Mouse (Mus musculus) heart, postnatal 10 days (tissue): ENCODE results near the gene Slc50a1. TPM values are rescaled to one million over a fixed set of nuclear protein-coding genes. Genes with fewer than 3 reads are reported as not detected.

Source experiments
- DNase-seq, 2 experiments: peaks; one replicate each; pipeline ENCODE4 v3.0.0; 2021
- intact Hi-C: fragments of 180-260 bp; cut with DNase I; formaldehyde crosslinking; loops from one replicate; pipeline ENCODE4 v1.15.1; 2025
- total RNA-seq, 2 experiments: library from RNA; stranded (reverse); gene quantifications; 2 replicates each; pipeline ENCODE4 v1.2.3; 2021

Slc50a1 gene
- total RNA-seq, 2 experiments from 2014 or later: 29.3 to 31.3 TPM

DNA sequence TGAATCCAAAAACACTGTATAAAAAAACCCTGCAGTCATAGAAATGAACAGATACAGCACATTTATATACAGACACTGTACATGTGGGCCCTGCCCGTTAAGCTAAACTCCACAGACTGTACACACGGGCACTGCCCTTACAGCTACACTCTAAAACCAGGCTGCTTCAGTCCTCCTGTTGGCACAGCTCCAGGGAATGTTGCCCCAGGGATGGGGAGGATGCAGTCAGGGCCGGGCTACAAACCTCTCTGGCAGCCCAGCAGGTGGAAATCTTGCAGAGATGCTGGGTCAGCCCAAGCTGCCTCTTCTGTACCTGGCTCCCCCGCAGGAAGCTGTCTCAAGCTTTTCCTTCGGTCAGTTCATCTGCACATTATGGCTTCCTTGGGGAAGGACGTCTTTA is 1.4 kb upstream of the Slc50a1 start:
- intact Hi-C loops: no loop called here
- DNase-seq: peak in 1 of 2 experiments; percentile 60

DNA sequence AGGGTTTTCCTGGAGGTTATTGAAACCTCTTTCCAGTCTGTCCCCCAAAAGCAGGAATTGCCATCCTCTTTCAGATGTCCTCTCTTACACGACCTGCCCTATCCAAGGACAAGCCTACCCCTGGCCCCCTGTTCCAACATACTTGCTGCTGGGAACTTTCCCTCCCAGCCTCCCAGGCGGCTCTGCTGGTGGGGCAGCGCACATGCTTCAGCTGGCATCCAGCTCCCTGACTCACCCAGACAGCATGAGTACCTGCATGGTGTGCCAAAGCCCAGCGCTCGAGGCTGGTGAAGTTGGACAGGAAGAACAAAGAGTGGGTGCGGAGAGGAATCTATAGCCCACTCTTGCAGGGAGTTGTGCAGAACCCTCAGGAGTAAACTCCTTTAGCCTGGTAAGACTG is 521 bp upstream of the Slc50a1 start:
- intact Hi-C loops: no loop called here
- DNase-seq: peak; percentile 77 to 83

DNA sequence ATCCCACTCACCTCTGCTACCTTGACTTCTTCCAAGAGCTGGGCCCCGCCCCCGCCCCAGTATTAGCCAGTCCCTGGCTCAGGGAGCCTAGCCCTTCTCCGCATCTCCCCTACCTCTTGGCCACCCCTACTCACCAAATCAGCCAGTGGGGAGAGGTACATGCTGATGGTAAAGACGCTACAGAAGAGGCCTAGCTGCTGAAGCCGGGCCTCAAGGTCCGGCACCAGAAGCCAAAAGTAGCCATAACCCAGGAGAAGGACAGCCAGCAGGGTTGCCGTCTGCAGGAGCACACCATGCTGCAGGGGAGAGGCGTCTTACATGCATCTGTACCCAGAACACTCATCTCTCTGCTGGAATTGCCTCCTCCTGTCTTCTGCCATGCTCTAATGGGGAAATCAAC is 1.5 kb downstream of the Slc50a1 start:
- DNase-seq: no peak
- intact Hi-C loops: no loop called here

DNA sequence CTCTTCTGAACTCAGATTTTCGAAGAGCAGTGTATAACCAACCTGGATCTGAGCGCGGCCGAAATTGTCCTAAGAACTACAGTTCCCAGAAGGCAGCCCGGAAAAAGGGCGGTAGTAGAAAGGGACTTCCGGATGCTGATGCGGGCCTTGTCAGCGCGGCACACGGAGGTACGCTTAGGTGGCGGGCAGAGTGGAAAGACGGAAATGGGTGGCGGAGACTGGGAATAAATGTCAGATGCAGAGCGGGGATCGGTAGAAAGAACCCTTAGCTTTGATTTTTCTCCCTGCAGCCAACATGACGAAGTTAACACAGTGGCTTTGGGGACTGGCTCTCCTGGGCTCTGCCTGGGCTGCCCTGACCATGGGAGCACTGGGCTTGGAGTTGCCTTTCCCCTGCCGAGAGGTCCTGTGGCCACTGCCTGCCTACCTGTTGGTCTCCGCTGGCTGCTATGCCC is 3.9 kb downstream of the Slc50a1 start:
- intact Hi-C loops: no loop called here
- peak; percentile 85 to 87 for DNase-seq

DNA sequence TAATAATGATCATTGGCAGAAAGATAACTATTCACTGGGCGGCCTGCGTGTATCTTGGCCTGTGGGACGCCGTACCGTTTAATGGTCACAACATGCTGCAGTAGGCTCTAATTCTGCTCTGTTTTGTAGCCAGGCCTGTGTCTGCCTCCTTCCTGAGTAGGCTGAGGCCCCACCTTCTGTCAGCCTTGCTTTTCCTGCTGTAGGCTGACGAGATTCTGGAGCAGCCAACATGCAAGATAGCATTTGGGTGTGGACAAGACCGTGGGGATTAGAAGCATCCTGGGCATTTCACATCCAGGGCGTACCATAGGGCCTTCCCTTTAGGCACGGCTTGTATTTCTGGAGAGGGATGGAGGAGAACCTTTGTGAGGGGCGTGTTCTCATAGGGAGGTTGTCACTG is 8.0 kb downstream of the Slc50a1 start:
- peak; percentile 54 to 64 for DNase-seq
- intact Hi-C loops: no loop called here

DNA sequence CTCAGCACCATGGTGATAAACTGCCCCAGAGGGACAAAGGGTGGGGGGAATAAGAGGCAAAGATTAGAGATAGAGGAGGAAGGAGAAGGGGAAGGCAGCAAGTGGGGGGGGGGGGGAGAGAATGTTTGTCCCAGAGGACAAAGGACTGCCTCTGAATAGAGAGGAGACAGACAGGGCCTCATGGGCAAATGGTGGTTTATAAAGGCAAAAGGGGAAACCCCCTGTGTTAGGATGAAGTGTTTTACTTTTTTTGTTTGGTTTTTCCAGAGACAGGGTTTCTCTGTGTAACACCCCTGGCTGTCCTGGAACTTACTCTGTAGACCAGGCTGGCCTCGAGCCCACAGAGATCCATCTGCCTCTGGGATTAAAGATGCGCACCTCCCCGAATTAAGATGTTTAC is 10.2 kb downstream of the Slc50a1 start:
- intact Hi-C loops: no loop called here
- no peak for DNase-seq

DNA sequence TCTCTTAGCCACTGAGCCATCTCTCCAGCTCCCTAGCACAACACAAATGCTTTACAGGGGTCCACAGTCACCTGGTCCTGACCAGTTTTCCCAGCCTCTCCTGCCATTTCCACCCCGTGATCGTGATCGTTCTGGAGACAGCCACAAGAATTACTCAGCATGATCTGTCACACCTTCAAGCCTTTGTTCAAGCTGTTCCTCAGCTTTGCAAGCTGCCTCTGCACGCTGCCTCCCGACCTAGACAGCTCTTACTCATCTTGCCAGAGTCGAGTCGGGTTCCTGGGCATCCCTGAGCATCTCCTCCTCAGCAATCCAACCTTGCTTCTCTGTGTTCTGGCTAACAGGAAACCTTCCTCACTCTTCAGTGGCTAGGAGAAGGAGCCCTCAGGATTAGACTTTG is 11.3 kb downstream of the Slc50a1 start, which contains the start of gene Dpm3:
Dpm3 (plus strand) TSS at position 283 of the 400 bp plus-strand sequence.
- no peak for DNase-seq
- intact Hi-C loops: no loop called here

DNA sequence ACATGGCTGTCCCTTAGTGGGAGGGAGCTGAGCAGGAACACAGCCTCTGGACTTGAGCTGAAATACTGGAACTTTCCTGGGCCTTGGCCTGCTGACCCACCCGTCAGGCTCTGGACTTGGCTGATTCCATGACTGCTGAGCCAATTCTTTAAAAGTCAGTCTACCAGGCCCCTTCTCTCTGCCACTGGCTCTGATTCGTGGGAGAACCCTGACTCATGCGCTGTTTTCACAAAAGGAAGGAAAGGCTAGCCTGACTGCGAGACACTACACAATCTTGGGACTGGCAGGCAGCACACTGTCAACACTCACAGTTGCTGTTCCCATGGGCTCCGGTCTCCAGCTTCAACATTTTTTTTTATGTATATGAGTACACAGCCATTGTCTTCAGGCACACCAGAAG is 14.2 kb downstream of the Slc50a1 start:
- DNase-seq: peak; percentile 62 to 63
- intact Hi-C loops: no loop called here

DNA sequence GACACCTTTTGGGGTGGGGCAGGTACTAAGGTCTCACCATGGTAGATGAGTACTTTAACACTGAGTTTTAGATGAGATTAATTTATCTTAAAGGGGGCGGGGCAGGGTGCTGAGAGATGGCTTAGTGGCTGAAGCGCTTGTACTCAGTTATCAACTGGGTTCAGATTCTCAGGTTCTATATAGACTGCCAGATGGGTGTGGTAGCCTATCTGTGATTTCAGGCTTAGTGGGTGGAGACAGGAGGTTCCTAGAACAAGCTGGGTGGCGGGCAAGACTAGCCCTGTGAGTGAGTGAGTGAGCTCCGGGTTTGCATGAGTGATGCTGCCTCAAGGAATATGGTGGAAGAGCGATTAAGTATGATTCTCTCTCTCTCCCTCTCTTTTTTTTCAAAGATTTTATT is 15.4 kb downstream of the Slc50a1 start:
- intact Hi-C loops: no loop called here
- DNase-seq: no peak

DNA sequence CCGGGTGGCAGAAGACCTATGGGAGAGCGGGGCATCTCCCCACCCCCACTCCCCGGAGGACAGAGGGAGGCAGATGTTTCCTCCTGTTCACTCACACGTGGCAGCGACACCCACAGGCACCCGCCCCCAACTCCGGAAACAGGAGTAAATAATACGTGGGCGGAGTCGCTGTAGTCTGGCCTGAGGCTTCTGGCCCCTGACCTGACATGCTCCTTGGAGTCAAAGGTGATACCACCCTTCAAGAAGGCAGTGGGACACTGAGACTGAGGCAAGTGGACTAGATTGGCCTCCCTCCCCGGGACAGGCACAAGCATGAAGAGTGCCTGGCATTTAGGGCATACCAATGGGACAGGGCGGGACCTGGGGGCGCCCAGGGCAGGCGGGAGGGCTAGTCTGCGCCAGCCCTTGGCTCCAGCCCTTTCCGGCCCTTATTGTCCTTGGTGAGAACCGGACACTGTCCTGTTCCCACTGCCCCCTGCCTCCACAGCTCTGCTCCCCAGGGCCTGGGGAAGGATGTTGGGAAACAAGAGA is 18.9 kb downstream of the Slc50a1 start:
- intact Hi-C loops: no loop called here
- DNase-seq: peak; percentile 76 to 81

DNA sequence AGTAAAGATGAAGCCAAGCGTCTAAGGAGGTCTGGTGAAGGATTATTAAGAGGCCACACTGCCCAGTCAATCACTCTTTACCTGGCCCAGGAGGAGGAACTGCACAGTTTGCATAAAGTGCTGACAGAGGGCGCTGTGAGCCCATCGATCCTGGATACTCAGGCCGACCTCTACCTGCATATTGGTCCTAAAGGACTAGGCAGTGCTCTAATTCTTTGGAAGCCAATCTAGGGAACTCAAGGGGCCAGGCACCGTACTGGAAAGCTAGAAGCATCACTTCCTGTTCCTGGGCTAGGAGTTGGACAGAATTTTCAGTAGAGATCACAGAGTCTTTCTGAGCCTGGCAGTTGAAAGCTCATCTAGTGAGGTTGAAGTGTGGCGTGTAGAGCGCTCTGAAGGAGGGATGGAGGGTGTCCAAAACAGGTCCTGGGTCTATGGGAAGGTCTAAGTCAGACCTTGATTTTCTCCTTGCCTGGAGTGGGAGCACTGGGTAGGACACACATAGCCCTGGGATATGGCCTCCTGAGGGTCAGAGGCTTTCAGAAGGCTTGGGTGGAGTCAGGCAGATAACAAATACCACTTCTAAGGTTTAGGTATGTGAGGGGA is 19.8 kb downstream of the Slc50a1 start:
- intact Hi-C loops: loop anchor here (1.0 kb wide), 2 partner anchors 32 to 58 kb away; no protein-coding TSS in a partner anchor
- DNase-seq: peak; percentile 79 to 82

DNA sequence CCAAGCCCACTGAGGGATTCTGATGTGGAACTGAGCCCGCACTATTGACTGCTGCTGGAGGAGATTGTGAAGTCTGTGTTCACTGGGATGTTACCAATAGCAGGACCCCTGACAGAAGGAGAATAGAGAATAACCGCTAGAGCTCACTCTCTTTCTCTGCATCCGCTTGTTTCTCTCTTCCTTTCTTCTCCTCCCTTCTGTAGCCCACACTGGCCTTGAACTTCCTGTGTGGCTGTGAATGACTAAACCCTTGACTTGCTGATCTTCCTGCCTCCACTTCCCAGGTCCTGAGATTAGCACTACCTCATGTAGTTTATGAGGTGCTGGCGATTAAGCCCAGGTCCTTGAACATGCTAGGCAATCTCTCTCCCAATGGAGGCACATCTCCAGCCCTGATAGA is 22.9 kb downstream of the Slc50a1 start:
- intact Hi-C loops: no loop called here
- no peak for DNase-seq

DNA sequence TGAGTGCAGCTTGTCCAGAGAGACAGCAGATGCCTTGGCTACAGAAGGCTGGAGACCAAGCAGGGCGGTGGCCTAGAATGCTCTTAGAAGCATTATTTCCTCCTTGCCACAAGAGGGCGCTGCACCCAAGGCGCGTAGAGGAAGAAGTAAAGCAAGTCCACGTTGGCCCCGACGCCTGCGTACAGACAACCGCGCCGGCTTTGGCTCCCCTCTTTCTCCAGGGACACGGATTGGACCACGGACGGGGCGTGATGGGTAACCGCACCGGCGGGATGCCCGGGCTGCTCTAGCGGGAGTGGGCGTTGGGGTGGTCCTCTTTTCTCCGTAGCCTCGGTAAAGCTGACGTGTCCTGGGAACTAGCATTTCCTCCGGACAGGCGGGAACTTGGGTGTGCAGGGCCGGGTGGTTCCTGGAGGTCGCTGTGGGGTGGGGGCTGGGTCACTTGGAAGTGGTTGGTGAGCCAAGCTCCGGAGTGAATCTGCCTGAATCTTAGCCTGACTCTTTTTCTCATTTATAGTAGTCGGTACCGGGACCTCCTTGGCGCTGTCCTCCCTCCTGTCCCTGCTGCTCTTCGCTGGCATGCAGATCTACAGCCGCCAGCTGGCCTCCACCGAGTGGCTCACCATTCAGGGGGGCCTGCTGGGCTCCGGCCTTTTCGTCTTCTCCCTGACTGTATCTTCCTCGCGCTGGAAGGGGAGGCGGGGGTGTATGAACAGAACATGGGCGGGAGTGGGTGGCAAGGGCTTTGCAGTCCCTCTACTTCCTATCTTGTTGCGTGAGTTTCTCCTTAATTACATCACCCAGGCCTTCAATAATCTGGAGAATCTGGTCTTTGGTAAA is 23.9 kb downstream of the Slc50a1 start, which contains the start of gene Trim46:
Trim46 (minus strand) TSS at position 49 of the 840 bp plus-strand sequence.
- DNase-seq: peak; percentile 93 to 94
- intact Hi-C loops: loop anchor here (1.0 kb wide), 1 partner anchor 36 kb away; no protein-coding TSS in a partner anchor

DNA sequence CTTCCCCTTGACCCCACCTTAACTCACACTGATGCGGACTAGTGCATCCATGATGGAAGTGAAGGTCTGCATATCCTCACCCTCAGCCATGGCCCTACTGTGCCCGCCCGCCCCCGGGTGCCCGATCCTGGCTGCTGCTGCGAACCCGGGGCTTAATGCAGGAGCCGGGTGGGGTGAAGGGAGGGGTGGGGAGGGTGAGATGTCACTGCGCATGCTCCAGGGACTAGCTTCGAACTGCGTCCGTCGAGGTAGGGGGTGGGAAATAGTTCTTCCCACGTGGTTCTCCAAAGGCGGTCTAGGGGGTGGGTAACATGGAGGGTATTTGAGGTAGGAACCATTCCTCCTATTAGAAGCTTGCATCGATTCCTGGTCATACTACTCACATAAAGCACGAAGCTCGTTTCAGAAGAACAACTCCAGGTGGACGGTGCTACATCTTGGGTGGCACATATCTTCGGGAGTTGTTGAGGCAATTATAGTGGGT is 24.6 kb downstream of the Slc50a1 start, which contains the start of gene Krtcap2:
Krtcap2 (plus strand) TSS at position 279 of the 484 bp plus-strand sequence.
- DNase-seq: peak in 1 of 2 experiments; percentile 40
- intact Hi-C loops: loop anchor here (1.0 kb wide), 1 partner anchor 37 kb away; no protein-coding TSS in a partner anchor

DNA sequence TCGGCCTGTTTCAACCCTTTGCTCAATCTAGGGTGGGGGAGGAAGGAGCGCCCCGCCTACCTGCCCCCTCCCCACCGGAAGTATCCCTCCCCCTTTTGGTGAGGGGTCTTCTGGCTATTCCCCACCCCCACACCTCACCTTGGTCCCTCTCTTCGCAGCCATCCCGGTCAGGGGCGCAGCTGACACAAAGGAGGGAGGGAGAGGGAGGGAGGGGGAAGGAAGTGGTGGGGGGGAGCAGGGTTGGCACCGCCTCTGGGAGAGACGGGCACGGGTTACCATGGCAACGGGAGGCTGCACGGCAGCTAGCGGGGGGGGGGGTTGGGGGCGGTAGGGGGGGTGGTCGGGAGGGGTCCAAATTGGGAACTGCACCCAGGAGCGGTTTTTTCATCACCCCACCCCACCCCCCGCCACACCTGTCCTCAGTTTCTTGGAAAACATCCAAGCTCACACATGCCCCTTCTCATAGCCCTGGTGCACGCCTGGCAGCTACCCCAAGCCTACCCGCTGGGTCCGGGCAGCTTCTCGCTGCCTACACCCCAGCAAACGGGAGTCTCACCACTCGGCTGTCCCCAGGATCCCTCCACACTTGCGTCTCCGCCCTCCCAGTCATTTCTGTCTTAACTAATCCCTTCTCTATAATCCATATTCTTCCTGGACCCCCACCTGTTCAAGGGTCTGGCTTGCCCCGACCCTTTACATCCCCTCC is 25.2 kb downstream of the Slc50a1 start:
- no peak for DNase-seq
- intact Hi-C loops: no loop called here

DNA sequence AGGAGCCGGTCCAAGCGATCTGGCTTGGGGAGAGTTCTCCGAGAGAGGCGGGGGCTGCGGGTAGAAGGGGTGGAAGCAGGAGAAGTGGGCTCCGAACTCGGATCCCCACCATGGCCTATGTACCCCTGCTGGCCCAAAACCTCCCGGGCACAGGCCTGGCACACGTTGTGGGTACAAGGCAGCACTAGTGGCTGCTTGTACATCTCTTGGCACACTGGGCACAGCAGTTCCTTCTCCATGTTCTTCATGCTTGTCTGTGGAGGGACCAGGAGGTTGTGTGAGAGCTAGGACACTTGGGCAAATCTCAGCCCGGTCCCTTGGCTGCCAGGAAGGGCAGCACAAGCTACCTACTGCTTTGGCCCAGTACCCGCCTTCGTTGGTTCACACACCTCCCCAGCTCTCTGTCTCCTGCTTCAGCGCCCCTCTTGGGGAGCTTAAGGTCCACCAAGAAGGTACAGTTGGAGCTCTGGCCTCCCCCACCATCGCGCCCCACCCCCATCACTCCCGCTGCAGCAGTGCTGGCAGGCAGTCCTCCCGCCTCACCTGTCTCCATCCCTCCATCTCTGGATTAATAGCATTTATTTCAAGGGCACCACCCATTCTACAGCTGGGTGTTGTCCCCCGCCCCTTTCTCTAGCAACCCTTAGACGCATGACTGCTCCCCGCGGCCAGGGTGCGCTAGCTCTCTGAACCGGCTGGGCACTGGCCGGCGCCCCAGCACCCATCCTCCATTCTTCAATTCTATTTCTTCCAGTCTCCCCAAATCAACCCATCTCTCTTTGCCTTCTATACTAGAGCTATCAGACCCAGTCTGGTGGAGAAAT is 26.0 kb downstream of the Slc50a1 start:
- intact Hi-C loops: no loop called here
- peak in 1 of 2 experiments; percentile 36 for DNase-seq

DNA sequence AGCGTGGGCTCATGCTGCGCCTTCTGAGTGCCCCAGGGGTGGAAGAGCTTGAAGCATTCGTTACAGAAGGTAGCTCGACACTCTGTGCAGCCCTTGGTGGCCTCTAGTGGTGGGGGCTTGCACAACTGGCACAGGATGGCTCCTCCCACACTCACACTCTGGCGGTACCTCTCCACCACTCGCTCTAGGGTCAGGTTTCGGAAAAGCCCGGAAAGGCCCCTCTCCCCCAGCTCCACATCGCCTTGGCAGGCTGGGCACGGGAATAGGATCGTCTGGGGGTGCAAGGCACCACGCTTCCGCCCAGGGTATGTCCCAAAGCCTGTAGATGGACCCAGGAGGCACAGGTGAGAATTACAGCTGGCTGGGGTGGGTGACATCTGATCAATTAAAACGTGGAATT is 26.8 kb downstream of the Slc50a1 start:
- peak in 1 of 2 experiments; percentile 64 for DNase-seq
- intact Hi-C loops: no loop called here

DNA sequence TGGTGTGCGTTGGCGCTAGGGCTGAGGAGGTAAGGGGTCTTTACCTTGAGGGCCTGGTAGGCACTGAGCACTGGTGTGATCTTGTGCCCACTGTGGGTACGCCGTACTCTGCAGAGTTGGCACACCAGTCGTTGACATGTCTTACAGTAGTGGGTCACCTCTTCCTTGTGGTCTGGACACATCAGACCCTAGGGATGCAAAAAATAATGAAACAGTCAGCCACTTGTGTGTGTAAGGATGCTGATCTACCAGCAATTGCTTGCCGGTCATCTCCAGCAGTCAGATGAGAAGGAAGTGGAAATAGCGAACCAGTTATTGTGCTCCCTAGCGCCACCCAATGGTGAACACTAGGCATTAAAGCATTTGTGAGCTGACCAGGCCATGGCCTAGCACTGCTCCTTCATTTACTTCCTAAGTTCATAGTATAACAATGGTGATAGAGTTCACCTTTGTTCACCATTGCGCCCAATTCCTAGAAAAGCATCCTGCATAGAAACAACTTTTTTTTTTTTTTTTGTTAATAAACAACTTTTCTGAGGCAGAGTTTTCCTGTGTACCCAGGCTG is 28.0 kb downstream of the Slc50a1 start:
- intact Hi-C loops: no loop called here
- peak; percentile 59 to 83 for DNase-seq

DNA sequence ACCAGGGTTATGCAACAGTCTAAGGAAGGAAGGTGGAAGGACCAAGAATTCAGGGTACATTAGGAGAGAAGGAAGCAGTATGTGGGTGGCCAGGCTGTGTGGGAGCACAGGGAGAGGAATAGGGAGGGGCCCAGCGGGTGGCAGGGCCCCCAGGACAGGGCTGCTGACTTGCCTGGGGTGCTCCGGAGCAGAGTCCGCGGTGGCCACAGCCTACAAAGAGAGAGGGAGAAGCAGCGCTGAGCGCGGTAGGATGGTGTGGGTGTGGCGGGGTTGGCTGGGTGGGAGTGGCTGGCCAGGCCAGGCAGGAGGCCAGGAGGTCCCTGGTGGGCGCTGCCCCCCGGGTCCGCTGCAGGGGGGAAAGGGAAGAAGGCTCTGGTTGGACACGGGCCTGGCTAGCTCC is 31.9 kb downstream of the Slc50a1 start:
- DNase-seq: no peak
- intact Hi-C loops: no loop called here
